Mouse (Mus musculus) liver, postnatal 0 days (tissue): ENCODE measurements around the gene Ldah.

Source experiments
- CTCF ChIP-seq: sonication (generic); IDR thresholded peaks from 2 replicates; pipeline ENCODE4 v1.5.1; 2016; ENCODE audit warnings: antibody characterized with exemption, low read depth
- EP300 ChIP-seq: IDR thresholded peaks from 2 replicates; pipeline ENCODE4 v1.6.1; 2016; ENCODE audit warnings: antibody characterized with exemption, low read depth, mild to moderate bottlenecking

DNA sequence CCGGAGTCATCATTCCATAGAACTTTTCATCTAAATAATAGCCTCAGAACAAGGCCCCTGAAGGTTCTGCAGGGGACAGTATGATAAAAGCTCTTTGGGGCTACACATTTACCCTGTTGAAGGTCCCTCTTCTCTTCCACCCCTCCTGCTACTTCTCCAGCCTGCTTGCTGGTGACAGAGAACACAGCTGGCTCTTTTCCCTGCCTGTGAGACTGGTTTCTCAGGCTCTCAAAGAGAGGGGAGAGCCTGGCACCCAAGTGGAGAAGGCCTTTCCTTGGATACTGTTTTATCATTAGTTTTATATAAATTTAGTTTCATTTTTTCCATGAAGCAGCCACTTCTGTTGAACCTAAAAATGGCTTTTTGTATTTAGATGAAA is 119.8 kb downstream of the Ldah start:
- TF ChIP-seq CTCF (no peak), EP300 (no peak)
